Mouse (Mus musculus): ENCODE measurements around the gene Eya4. TPM values are rescaled to one million over a fixed set of nuclear protein-coding genes. Genes with fewer than 3 reads are reported as not detected.

The Eya4 gene
- polyA plus RNA-seq, 1 experiment from 2014 or later: 10.7 TPM

- H3K4me3 ChIP-seq (replicated peaks): no peak overlapping the region
- no peak overlapping the region for H3K9ac ChIP-seq (replicated peaks)
- peaks cover 13% of the 10 kb centered on the region; the same call in 1 of the 2 replicates for H3K36me3 ChIP-seq
- ATAC-seq (ENCODE audit: insufficient number of reproducible peaks, insufficient read depth, low FRiP score, low TSS enrichment, low read depth): no peak
- H3K27me3 ChIP-seq: no peaks in the 10 kb centered on the region
- 89% methylated on average over 3 of the region's 3 CpGs for WGBS
- no peak overlapping the region for H3K27ac ChIP-seq
- H3K9me3 ChIP-seq: no peaks in the 10 kb centered on the region
- H3K4me2 ChIP-seq: no peak overlapping the region
- H3K4me1 ChIP-seq (replicated peaks): no peaks in the 10 kb centered on the region
These were observed 200.2 kb downstream of the Eya4 start for GRCm38 (mm10) chr10:23150401-23150800.

DNA sequence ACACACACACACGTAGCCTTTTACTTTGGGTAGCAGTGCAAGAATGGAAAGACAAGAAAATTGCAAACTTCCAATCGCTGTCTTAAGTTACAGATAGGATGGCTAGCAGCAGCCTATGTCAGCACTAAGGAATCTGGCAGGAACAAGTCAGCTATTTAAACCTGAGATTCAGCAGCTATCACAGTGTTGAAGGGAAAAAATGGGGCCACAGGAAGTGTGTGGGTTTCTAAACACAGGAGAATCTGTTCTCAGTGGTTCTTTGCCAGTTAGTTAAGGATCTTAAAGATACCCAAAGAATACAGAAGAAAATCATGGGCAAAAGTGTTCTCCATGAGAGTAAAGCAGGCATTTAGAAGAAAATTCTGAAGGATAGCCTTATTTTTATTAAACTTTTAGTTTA lies 206.0 kb downstream of the Eya4 start:
- H3K36me3 ChIP-seq: peaks cover 4% of the 10 kb centered on the region; the same call in 1 of the 2 replicates
- H3K27ac ChIP-seq: no peak overlapping the region
- no peak overlapping the region for H3K4me2 ChIP-seq
- H3K4me3 ChIP-seq (replicated peaks): no peak overlapping the region
- no peak overlapping the region for H3K9ac ChIP-seq (replicated peaks)
- ATAC-seq (ENCODE audit: insufficient number of reproducible peaks, insufficient read depth, low FRiP score, low TSS enrichment, low read depth): no peak
- WGBS: 88% methylated on average over 2 of the region's 2 CpGs
- H3K27me3 ChIP-seq: no peaks in the 10 kb centered on the region
- no peaks in the 10 kb centered on the region for H3K4me1 ChIP-seq (replicated peaks)
- H3K9me3 ChIP-seq: no peaks in the 10 kb centered on the region

GRCm38 (mm10) chr10:23127947-23128346 lies 222.6 kb downstream of the Eya4 start:
- Histone ChIP-seq H3K36me3 (0 out of 2 replicates have a peak, but pooled peaks cover 2% of the 10 kb centered on the region), H3K9me3 (no peaks in the 10 kb centered on the region), H3K9ac (replicated peaks) (no peak overlapping the region), H3K4me2 (no peak overlapping the region), H3K4me3 (replicated peaks) (no peak overlapping the region), H3K27me3 (no peaks in the 10 kb centered on the region), H3K27ac (no peak overlapping the region), H3K4me1 (replicated peaks) (no peaks in the 10 kb centered on the region)
- WGBS: 79% methylated on average over 1 of the region's 1 CpGs
- no peak for ATAC-seq (ENCODE audit: insufficient number of reproducible peaks, insufficient read depth, low FRiP score, low TSS enrichment, low read depth)

DNA sequence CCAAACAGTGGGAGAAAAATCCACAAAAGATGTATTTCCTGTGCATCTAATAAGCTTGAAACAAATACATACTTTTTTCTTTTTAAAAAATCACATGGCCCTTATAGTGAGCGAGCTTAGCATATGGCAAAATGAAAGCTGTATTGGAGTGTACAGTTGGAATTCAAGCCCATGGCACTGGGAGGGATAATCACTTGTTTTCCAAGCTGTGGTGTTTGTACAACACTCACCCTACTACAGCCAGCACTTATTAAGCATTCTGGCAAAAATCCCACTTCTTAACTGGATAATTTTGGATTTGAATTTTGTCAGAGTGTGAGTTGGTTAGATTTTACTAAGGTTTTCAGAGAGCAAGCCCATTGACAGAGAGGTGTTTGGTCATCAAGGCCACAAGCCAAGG lies 223.4 kb downstream of the Eya4 start:
- H3K27ac ChIP-seq: no peak overlapping the region
- H3K9ac ChIP-seq (replicated peaks): no peak overlapping the region
- ATAC-seq (ENCODE audit: insufficient number of reproducible peaks, insufficient read depth, low FRiP score, low TSS enrichment, low read depth): no peak
- no peaks in the 10 kb centered on the region for H3K27me3 ChIP-seq
- 81% methylated on average over 1 of the region's 1 CpGs for WGBS
- no peaks in the 10 kb centered on the region for H3K9me3 ChIP-seq
- H3K4me2 ChIP-seq: no peak overlapping the region
- H3K36me3 ChIP-seq: no peaks in the 10 kb centered on the region
- no peak overlapping the region for H3K4me3 ChIP-seq (replicated peaks)
- H3K4me1 ChIP-seq (replicated peaks): no peaks in the 10 kb centered on the region

- ATAC-seq (ENCODE audit: insufficient number of reproducible peaks, insufficient read depth, low FRiP score, low TSS enrichment, low read depth): no peak
- Histone ChIP-seq H3K36me3 (no peaks in the 10 kb centered on the region), H3K27me3 (no peaks in the 10 kb centered on the region), H3K27ac (no peak overlapping the region), H3K4me3 (replicated peaks) (no peak overlapping the region), H3K4me2 (no peak overlapping the region), H3K4me1 (replicated peaks) (no peaks in the 10 kb centered on the region), H3K9ac (replicated peaks) (no peak overlapping the region), H3K9me3 (no peaks in the 10 kb centered on the region)
- WGBS: 90% methylated on average over 5 of the region's 5 CpGs
These were observed 224.1 kb downstream of the Eya4 start for GRCm38 (mm10) chr10:23126529-23126928.

DNA sequence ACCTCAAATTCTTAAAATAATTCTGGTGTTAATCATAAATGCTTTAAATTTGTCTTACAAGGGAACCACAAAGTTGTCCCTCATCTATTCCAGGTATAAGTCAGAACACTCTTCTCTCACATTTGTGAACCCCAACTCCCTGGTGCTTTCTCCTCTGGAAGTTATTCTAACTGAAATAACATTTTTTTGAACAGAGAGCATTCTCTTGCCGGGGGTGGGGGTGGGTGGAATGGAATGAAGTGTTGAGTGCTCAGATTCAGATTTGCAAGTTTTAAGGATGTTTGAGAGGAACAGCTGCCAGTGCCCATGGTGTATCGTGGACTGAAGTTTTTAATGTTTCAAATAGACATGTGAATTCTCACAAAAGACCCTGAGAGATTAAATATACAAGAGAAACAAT lies 230.1 kb downstream of the Eya4 start:
- Histone ChIP-seq H3K9ac (replicated peaks) (no peak overlapping the region), H3K36me3 (no peaks in the 10 kb centered on the region), H3K27me3 (no peaks in the 10 kb centered on the region), H3K27ac (no peak overlapping the region), H3K4me1 (replicated peaks) (peaks cover 3% of the 10 kb centered on the region; the same call in 1 of the 2 replicates), H3K4me3 (replicated peaks) (no peak overlapping the region), H3K9me3 (no peaks in the 10 kb centered on the region), H3K4me2 (no peak overlapping the region)
- ATAC-seq (ENCODE audit: insufficient number of reproducible peaks, insufficient read depth, low FRiP score, low TSS enrichment, low read depth): no peak
- 59% methylated on average over 2 of the region's 2 CpGs for WGBS

GRCm38 (mm10) chr10:23116786-23117410 lies 233.7 kb downstream of the Eya4 start:
- Histone ChIP-seq H3K27ac (no peak overlapping the region), H3K9ac (replicated peaks) (no peak overlapping the region), H3K4me2 (no peak overlapping the region), H3K27me3 (no peaks in the 10 kb centered on the region), H3K9me3 (no peaks in the 10 kb centered on the region), H3K4me3 (replicated peaks) (no peak overlapping the region), H3K4me1 (replicated peaks) (peaks cover 3% of the 10 kb centered on the region; the same call in 1 of the 2 replicates), H3K36me3 (no peaks in the 10 kb centered on the region)
- 0 out of 2 replicates have a peak, but pooled peaks have one; percentile 47 for ATAC-seq (ENCODE audit: insufficient number of reproducible peaks, insufficient read depth, low FRiP score, low TSS enrichment, low read depth)
- 24% methylated on average over 10 of the region's 10 CpGs for WGBS

DNA sequence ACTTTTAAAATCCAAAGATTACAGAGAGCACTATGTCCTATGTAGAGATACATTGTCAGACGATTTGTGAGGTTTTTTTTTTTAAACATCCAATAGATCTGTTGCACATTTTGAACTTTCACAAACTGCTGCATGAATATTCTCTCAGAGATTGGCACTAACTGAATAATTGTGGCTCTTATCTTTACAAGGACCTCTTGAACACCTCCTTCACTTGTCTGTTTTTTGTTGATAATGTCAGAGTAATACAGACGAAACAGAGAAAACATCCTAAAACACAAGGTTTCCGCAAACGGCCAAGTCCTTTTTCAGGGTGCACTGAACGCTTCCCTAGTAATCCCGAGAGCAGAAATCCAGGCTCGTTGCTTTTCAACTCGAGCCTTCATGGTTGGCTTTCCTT lies 234.5 kb downstream of the Eya4 start:
- no peak overlapping the region for H3K4me3 ChIP-seq (replicated peaks)
- no peak overlapping the region for H3K4me2 ChIP-seq
- no peak overlapping the region for H3K9ac ChIP-seq (replicated peaks)
- H3K36me3 ChIP-seq: no peaks in the 10 kb centered on the region
- ATAC-seq (ENCODE audit: insufficient number of reproducible peaks, insufficient read depth, low FRiP score, low TSS enrichment, low read depth): no peak
- H3K4me1 ChIP-seq (replicated peaks): peaks cover 3% of the 10 kb centered on the region; the same call in 1 of the 2 replicates
- no peaks in the 10 kb centered on the region for H3K9me3 ChIP-seq
- 81% methylated on average over 8 of the region's 8 CpGs for WGBS
- no peaks in the 10 kb centered on the region for H3K27me3 ChIP-seq
- no peak overlapping the region for H3K27ac ChIP-seq

DNA sequence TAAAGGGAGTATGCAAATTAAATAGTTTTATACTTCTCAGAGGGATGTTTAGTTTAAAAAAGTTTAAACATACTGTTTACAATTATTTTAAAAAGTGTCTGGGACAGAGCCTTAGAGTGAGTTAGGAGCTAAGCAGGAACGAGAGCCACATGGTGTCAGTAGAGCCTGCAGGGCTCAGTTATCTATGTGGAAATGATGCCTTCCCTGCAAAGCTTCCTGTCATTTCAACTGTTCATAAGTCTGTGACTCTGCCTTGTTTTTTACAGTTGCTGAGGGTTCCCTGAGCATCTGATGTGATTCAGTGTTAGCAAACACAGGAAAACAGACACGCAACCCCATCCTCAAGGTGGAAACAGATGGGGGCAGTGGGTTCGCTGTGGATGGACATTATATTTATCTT lies 235.3 kb downstream of the Eya4 start:
- no peak for ATAC-seq (ENCODE audit: insufficient number of reproducible peaks, insufficient read depth, low FRiP score, low TSS enrichment, low read depth)
- Histone ChIP-seq H3K9me3 (no peaks in the 10 kb centered on the region), H3K27ac (no peak overlapping the region), H3K9ac (replicated peaks) (no peak overlapping the region), H3K4me3 (replicated peaks) (no peak overlapping the region), H3K27me3 (no peaks in the 10 kb centered on the region), H3K4me2 (no peak overlapping the region), H3K4me1 (replicated peaks) (peaks cover 3% of the 10 kb centered on the region; the same call in 1 of the 2 replicates), H3K36me3 (no peaks in the 10 kb centered on the region)
- WGBS: 71% methylated on average over 3 of the region's 3 CpGs

DNA sequence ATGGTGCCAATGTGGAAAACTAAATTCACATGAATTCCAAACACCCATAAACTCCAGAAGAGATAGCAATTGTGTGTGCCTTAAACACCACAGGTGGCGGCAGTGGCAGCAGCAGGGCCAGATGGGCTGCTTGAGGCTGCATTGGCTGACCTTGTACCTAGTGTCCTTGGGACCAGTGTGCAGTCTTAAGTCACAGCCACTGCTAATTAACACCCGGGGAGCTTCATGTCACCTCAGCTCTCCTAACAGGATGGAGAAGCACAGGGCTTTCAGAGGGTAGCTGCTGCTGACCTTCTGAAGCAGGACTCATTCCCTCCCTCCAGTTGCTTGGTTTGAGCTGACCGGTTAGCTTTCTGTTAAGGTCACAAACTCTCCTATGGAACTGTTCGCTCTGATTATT lies 242.5 kb downstream of the Eya4 start:
- WGBS: 58% methylated on average over 4 of the region's 4 CpGs
- no peak for ATAC-seq (ENCODE audit: insufficient number of reproducible peaks, insufficient read depth, low FRiP score, low TSS enrichment, low read depth)

DNA sequence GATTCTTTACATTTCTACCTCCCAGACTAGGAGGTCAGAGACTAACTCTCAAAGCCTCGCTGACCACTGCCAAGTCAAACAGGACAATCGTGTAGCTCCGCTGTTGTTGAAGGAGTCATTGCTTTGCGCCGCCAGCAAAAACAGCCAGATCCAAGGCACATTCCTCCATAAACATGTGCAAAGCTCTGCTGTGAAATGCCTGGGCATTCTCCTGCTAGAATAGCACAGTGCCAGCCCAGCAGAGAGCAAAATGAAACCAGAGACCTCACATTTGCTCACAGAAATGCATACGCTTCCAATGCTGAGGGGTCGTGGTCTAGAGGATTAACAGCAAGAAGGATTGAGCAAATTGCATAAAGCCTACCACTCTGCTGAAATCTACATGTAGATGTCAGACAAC lies 258.1 kb downstream of the Eya4 start:
- ATAC-seq (ENCODE audit: insufficient number of reproducible peaks, insufficient read depth, low FRiP score, low TSS enrichment, low read depth): no peak
- H3K9me3 ChIP-seq: no peaks in the 10 kb centered on the region
- no peak overlapping the region for H3K4me2 ChIP-seq
- H3K27me3 ChIP-seq: no peaks in the 10 kb centered on the region
- H3K9ac ChIP-seq (replicated peaks): no peak overlapping the region
- H3K27ac ChIP-seq: peak overlapping the region; percentile 54; the same call in 1 of the 2 replicates
- no peak overlapping the region for H3K4me3 ChIP-seq (replicated peaks)
- WGBS: 64% methylated on average over 7 of the region's 7 CpGs
- H3K36me3 ChIP-seq: no peaks in the 10 kb centered on the region
- H3K4me1 ChIP-seq (replicated peaks): peaks cover 17% of the 10 kb centered on the region; the same call in 1 of the 2 replicates

More for the DNA sequence above, 242.5 kb downstream of the Eya4 start:
- Histone ChIP-seq H3K36me3 (peaks cover 12% of the 10 kb centered on the region; the same call in 1 of the 2 replicates), H3K4me1 (replicated peaks) (no peaks in the 10 kb centered on the region), H3K9me3 (no peaks in the 10 kb centered on the region), H3K4me2 (no peak overlapping the region), H3K27ac (no peak overlapping the region), H3K9ac (replicated peaks) (no peak overlapping the region), H3K4me3 (replicated peaks) (no peak overlapping the region), H3K27me3 (no peaks in the 10 kb centered on the region)

GRCm38 (mm10) chr10:23091552-23091951 lies 259.0 kb downstream of the Eya4 start:
- no peak for ATAC-seq (ENCODE audit: insufficient number of reproducible peaks, insufficient read depth, low FRiP score, low TSS enrichment, low read depth)
- Histone ChIP-seq H3K4me2 (no peak overlapping the region), H3K4me1 (replicated peaks) (peaks cover 17% of the 10 kb centered on the region; the same call in 1 of the 2 replicates), H3K9ac (replicated peaks) (no peak overlapping the region), H3K9me3 (no peaks in the 10 kb centered on the region), H3K36me3 (no peaks in the 10 kb centered on the region), H3K4me3 (replicated peaks) (no peak overlapping the region), H3K27me3 (no peaks in the 10 kb centered on the region), H3K27ac (no peak overlapping the region)
- 24% methylated on average over 3 of the region's 3 CpGs for WGBS
